Mouse (Mus musculus) cortical plate, adult 2 months (tissue): ENCODE results near the gene Tlr9.

ENCODE experiments used
- CTCF ChIP-seq: fragments of 200-500 bp; IDR thresholded peaks from 2 replicates; pipeline ENCODE4 v1.5.1; 2011; ENCODE audit warnings: mild to moderate bottlenecking, control low read depth, low read length; ENCODE audit not compliant: insufficient read depth; ENCODE audit errors: extremely low read depth
- POLR2A ChIP-seq: fragments of 200-500 bp; IDR thresholded peaks from 2 replicates; pipeline ENCODE4 v1.6.1; 2011; ENCODE audit warnings: mild to moderate bottlenecking, low read length, control low read depth; ENCODE audit not compliant: insufficient read depth; ENCODE audit errors: extremely low read depth

GRCm38 (mm10) chr9:106237878-106238277 is 15.5 kb downstream of the Tlr9 start:
- TF ChIP-seq POLR2A (no peak), CTCF (no peak)
